Mouse (Mus musculus): ENCODE measurements around the gene Ubtd1.

- TF ChIP-seq POLR2A (IDR thresholded peaks at IDR 0.05; ENCODE audit: borderline replicate concordance, extremely low read depth, low read depth, low read length), result no peak
- no peak for TF ChIP-seq CTCF (IDR thresholded peaks at IDR 0.05; ENCODE audit: insufficient read depth, low read length)
These were observed 48.9 kb upstream of the Ubtd1 start for GRCm38 (mm10) chr19:41932686-41933085.

Data from lung, adult 2 months (tissue).